Mouse (Mus musculus) left cerebral cortex, postnatal 4 days (tissue): Measurements from ENCODE around the gene R3hdml. TPM values are rescaled to one million over a fixed set of nuclear protein-coding genes. Genes with fewer than 3 reads are reported as not detected.

Experiments
- DNase-seq: peaks from one replicate; pipeline ENCODE4 v3.0.0-alpha.2; 2022
- intact Hi-C: fragments of 180-260 bp; cut with DNase I; formaldehyde crosslinking; loops from one replicate; pipeline ENCODE4 v1.15.1; 2025
- total RNA-seq, 2 experiments: library from RNA; stranded (reverse); gene quantifications; 2 replicates each; pipeline ENCODE4 v1.2.3; 2021

The R3hdml gene
- total RNA-seq, 2 experiments from 2014 or later = 0.36 TPM; not detected in 1

- DNase-seq = no peak
- intact Hi-C loops = no loop called here
Measured at GRCm38 (mm10) chr2:163471710-163472465, 20.2 kb upstream of the R3hdml start.

GRCm38 (mm10) chr2:163472466-163472851 is 19.7 kb upstream of the R3hdml start, which contains the start of gene Fitm2:
TSS of gene Fitm2 (minus strand) at chr2:163472629.
- DNase-seq = peak; percentile 96
- intact Hi-C loops = no loop called here

- DNase-seq = no peak
- intact Hi-C loops = no loop called here
Measured at GRCm38 (mm10) chr2:163480191-163480825, 11.8 kb upstream of the R3hdml start.

- intact Hi-C loops = no loop called here
- peak; percentile 20 for DNase-seq
Measured at GRCm38 (mm10) chr2:163481539-163482029, 10.5 kb upstream of the R3hdml start.

- intact Hi-C loops = no loop called here
Measured at GRCm38 (mm10) chr2:163487360-163487759, 4.8 kb upstream of the R3hdml start.

GRCm38 (mm10) chr2:163489725-163490291 is 2.3 kb upstream of the R3hdml start:
- DNase-seq = no peak
- intact Hi-C loops = no loop called here

More at GRCm38 (mm10) chr2:163487360-163487759, 4.8 kb upstream of the R3hdml start:
- no peak for DNase-seq

GRCm38 (mm10) chr2:163490656-163491055 is 1.5 kb upstream of the R3hdml start:
- no peak for DNase-seq
- intact Hi-C loops = no loop called here

GRCm38 (mm10) chr2:163491351-163491750 is 767 bp upstream of the R3hdml start:
- DNase-seq = peak; percentile 56
- intact Hi-C loops = no loop called here

GRCm38 (mm10) chr2:163493031-163493430 is 913 bp downstream of the R3hdml start:
- intact Hi-C loops = no loop called here
- DNase-seq = no peak

GRCm38 (mm10) chr2:163493976-163494375 is 1.9 kb downstream of the R3hdml start:
- DNase-seq = peak; percentile 61
- intact Hi-C loops = no loop called here

- DNase-seq = no peak
- intact Hi-C loops = no loop called here
Measured at GRCm38 (mm10) chr2:163494456-163494855, 2.3 kb downstream of the R3hdml start.

- intact Hi-C loops = no loop called here
- peak; percentile 63 for DNase-seq
Measured at GRCm38 (mm10) chr2:163502219-163502618, 10.1 kb downstream of the R3hdml start.

GRCm38 (mm10) chr2:163503191-163503590 is 11.1 kb downstream of the R3hdml start:
- DNase-seq = no peak
- intact Hi-C loops = no loop called here

GRCm38 (mm10) chr2:163506300-163507004 is 14.3 kb downstream of the R3hdml start, which contains the start of gene Hnf4a:
TSS of gene Hnf4a (plus strand) at chr2:163506808.
- no peak for DNase-seq
- intact Hi-C loops = no loop called here

GRCm38 (mm10) chr2:163525761-163526243 is 33.7 kb downstream of the R3hdml start:
- intact Hi-C loops = no loop called here
- DNase-seq = no peak

- no peak for DNase-seq
- intact Hi-C loops = no loop called here
Measured at GRCm38 (mm10) chr2:163527497-163527896, 35.4 kb downstream of the R3hdml start.

GRCm38 (mm10) chr2:163530418-163530817 is 38.3 kb downstream of the R3hdml start:
- intact Hi-C loops = loop anchor here (10.0 kb wide), 1 partner anchor 64 kb away; no protein-coding TSS in a partner anchor
- DNase-seq = no peak

- intact Hi-C loops = loop anchor here (10.0 kb wide), 1 partner anchor 63 kb away; no protein-coding TSS in a partner anchor
- peak; percentile 89 for DNase-seq
Measured at GRCm38 (mm10) chr2:163531917-163532316, 39.8 kb downstream of the R3hdml start.

- no peak for DNase-seq
- intact Hi-C loops = loop anchor here (10.0 kb wide), 1 partner anchor 62 kb away; no protein-coding TSS in a partner anchor
Measured at GRCm38 (mm10) chr2:163533226-163533625, 41.1 kb downstream of the R3hdml start.

GRCm38 (mm10) chr2:163534958-163535524 is 42.9 kb downstream of the R3hdml start:
- peak; percentile 91 for DNase-seq
- intact Hi-C loops = loop anchor here (10.0 kb wide), 1 partner anchor 60 kb away; no protein-coding TSS in a partner anchor
